Mouse (Mus musculus): Measurements from ENCODE around the gene B4galt7. TPM values are rescaled to one million over a fixed set of nuclear protein-coding genes. Genes with fewer than 3 reads are reported as not detected.
"Not testable (repeated sequence)": the region's sequence is repeated elsewhere in the genome, so short reads cannot be mapped to it uniquely, and the experiment has no call there.

B4galt7 gene
- total and polyA plus RNA-seq, 2 experiments from 2014 or later = 15.7 to 37.6 TPM

DNA sequence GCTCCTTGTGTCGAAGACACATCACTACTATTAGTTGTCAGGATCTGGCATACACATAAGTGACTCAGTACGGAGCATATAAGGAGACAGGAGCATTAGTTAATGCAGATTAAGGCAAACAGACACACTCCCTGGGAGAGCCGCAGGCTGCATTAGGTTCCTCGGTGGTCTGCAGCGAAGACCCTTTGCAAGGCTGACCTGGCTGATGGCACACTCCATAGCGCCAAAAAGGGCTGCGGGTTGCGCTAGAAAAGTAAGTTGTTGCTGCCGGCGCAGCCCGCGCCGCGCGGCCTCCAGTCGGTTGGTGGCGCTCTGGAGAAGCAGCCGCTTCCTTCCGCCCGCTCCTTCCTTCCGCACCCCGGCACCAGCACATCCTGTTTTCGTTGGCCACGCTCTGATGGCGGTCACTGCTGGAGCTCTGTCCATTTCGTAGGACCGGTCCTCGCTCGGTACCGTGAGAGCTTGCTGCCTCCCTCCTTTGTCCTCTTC is 35.0 kb downstream of the B4galt7 start, which contains the start of gene Ddx46:
Gene Ddx46 (plus strand): TSS at position 389 of the 489 bp plus-strand sequence.
- Histone ChIP-seq H3K4me3 (ENCODE audit: low read depth, low read length) (peak within 1 kb of the TSS; percentile 91), H3K27me3 (ENCODE audit: control insufficient read depth, insufficient read depth, low read length) (no peaks in the 10 kb centered on the region), H3K27ac (ENCODE audit: low read depth) (no peak within 1 kb of the TSS), H3K4me1 (ENCODE audit: control insufficient read depth, insufficient read depth) (peaks cover 7% of the 10 kb centered on the region), H3K36me3 (replicated peaks; ENCODE audit: control insufficient read depth, insufficient read depth, low read length) (peaks cover 45% of the 10 kb centered on the region), H3K9me3 (replicated peaks; ENCODE audit: control insufficient read depth, low read length) (no peaks in the 10 kb centered on the region), H3K4me2 (ENCODE audit: low read depth, low read length) (peak within 1 kb of the TSS; percentile 96), H3K9ac (replicated peaks; ENCODE audit: low read depth, low read length) (peak within 1 kb of the TSS; percentile 84)
- TF ChIP-seq CTCF (IDR thresholded peaks at IDR 0.05; ENCODE audit: low read depth) (peak; percentile 76), EP300 (IDR thresholded peaks at IDR 0.05; ENCODE audit: low read depth) (peak; percentile 57; the same call in 1 of the 2 replicates)
- peak; percentile 91 for DNase-seq (ENCODE audit: low spot score)
- peak; percentile 93 for ATAC-seq (ENCODE audit: insufficient read depth, low read depth)
- 5% methylated on average over 30 of the region's 30 CpGs for WGBS

DNA sequence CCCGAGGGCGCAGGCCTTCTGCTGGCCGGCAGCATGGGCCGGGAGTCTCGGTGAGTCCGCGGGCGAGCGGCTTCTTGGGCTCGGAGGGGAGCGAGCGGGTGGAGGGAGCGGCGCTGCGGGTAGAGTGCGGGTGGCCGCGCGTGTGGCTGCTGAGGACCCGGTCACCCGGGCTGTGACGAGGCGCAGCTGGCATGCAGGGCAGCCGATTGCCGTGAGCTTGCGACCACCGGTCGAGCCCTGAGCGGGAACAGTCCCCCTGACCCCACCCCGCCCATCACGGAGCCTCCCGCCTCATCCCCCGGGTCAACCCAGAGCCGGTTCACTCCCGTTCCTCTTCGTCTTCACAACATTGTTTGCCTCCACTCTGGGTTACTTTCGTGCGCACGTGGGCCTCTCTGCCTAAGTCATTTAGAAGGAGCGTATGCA is 35.5 kb downstream of the B4galt7 start:
- H3K4me3 ChIP-seq (ENCODE audit: low read depth, low read length) = peak overlapping the region; percentile 91
- peak overlapping the region; percentile 84 for H3K9ac ChIP-seq (replicated peaks; ENCODE audit: low read depth, low read length)
- peaks cover 49% of the 10 kb centered on the region for H3K36me3 ChIP-seq (replicated peaks; ENCODE audit: control insufficient read depth, insufficient read depth, low read length)
- DNase-seq (ENCODE audit: low spot score) = no peak
- H3K27me3 ChIP-seq (ENCODE audit: control insufficient read depth, insufficient read depth, low read length) = no peaks in the 10 kb centered on the region
- under 1% methylated on average over 38 of the region's 40 CpGs for WGBS
- H3K4me1 ChIP-seq (ENCODE audit: control insufficient read depth, insufficient read depth) = peaks cover 7% of the 10 kb centered on the region
- H3K27ac ChIP-seq (ENCODE audit: low read depth) = no peak overlapping the region
- ATAC-seq (ENCODE audit: insufficient read depth, low read depth) = peak; percentile 54
- no peaks in the 10 kb centered on the region for H3K9me3 ChIP-seq (replicated peaks; ENCODE audit: control insufficient read depth, low read length)
- TF ChIP-seq CTCF (IDR thresholded peaks at IDR 0.05; ENCODE audit: low read depth) (no peak), EP300 (IDR thresholded peaks at IDR 0.05; ENCODE audit: low read depth) (no peak)
- peak overlapping the region; percentile 96 for H3K4me2 ChIP-seq (ENCODE audit: low read depth, low read length)

DNA sequence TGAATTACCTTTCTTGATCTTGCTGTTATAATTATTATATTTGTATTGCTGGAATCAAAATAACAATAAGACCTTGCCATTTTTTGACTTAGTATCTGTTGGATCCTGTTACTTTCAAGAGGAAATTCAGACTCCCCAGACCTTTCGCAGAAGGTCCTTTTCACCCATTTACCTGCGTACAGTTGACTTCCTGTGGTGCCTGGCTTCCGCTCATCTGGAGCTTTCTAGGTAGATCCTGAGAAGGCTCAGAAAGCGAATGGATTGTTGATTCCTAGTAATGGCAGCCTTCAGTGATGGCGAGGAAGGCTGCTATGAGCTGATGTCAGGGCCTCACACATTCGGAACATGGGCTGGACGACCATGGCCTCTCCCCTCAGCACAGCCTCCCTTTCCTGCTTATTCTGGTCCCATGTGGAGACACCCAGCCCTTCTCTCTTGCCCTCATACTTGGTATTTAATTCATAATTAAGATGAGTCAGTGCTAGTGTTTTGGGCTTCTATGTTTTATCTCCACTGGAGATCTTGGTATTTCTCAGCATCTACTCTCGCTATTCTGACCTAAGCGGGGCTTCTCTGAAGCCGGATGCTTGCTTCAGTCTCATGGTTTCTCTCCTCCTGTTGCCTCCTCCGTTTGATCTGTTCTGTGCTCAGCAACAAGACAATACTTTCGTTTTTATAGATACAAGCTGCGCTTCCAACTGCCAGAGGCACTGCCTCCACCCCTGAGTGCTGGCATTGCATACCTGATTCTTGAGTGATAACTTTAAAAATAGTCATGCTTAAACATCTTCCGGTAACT is 36.7 kb downstream of the B4galt7 start:
- no peak overlapping the region for H3K4me2 ChIP-seq (ENCODE audit: low read depth, low read length)
- H3K9ac ChIP-seq (replicated peaks; ENCODE audit: low read depth, low read length) = no peak overlapping the region
- H3K27me3 ChIP-seq (ENCODE audit: control insufficient read depth, insufficient read depth, low read length) = no peaks in the 10 kb centered on the region
- H3K4me3 ChIP-seq (ENCODE audit: low read depth, low read length) = no peak overlapping the region
- 84% methylated on average over 14 of the region's 14 CpGs for WGBS
- peaks cover 40% of the 10 kb centered on the region for H3K36me3 ChIP-seq (replicated peaks; ENCODE audit: control insufficient read depth, insufficient read depth, low read length)
- TF ChIP-seq EP300 (IDR thresholded peaks at IDR 0.05; ENCODE audit: low read depth) (no peak), CTCF (IDR thresholded peaks at IDR 0.05; ENCODE audit: low read depth) (no peak)
- peaks cover 7% of the 10 kb centered on the region for H3K4me1 ChIP-seq (ENCODE audit: control insufficient read depth, insufficient read depth)
- H3K9me3 ChIP-seq (replicated peaks; ENCODE audit: control insufficient read depth, low read length) = no peaks in the 10 kb centered on the region
- DNase-seq (ENCODE audit: low spot score) = no peak
- H3K27ac ChIP-seq (ENCODE audit: low read depth) = no peak overlapping the region
- ATAC-seq (ENCODE audit: insufficient read depth, low read depth) = no peak

DNA sequence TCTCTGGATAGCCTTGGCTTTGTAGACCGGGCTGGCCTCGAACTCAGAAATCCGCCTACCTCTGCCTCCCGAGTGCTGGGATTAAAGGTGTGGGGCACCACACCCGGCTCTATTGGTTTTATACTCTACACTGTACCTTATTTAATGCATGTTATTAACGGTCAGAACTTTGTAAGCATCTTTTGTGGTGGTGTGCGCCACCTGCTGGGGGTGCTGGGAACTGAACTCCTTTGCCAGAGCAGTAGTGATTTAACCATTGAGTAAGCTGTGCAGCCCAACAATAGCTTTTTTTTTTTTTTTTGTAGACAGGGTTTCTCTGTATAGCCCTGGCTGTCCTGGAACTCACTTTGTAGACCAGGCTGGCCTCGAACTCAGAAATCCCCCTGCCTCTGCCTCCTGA is 40.8 kb downstream of the B4galt7 start:
- H3K4me1 ChIP-seq (ENCODE audit: control insufficient read depth, insufficient read depth); H3K27ac ChIP-seq (ENCODE audit: low read depth); H3K4me3 ChIP-seq (ENCODE audit: low read depth, low read length); H3K4me2 ChIP-seq (ENCODE audit: low read depth, low read length); H3K9me3 ChIP-seq (replicated peaks; ENCODE audit: control insufficient read depth, low read length); ATAC-seq (ENCODE audit: insufficient read depth, low read depth); H3K9ac ChIP-seq (replicated peaks; ENCODE audit: low read depth, low read length); H3K27me3 ChIP-seq (ENCODE audit: control insufficient read depth, insufficient read depth, low read length): not testable (repeated sequence)
- TF ChIP-seq CTCF (IDR thresholded peaks at IDR 0.05; ENCODE audit: low read depth) = peak; percentile 83
- peaks cover 35% of the 10 kb centered on the region for H3K36me3 ChIP-seq (replicated peaks; ENCODE audit: control insufficient read depth, insufficient read depth, low read length)
- 33% methylated on average over 8 of the region's 8 CpGs for WGBS
- peak; percentile 36 for DNase-seq (ENCODE audit: low spot score)

DNA sequence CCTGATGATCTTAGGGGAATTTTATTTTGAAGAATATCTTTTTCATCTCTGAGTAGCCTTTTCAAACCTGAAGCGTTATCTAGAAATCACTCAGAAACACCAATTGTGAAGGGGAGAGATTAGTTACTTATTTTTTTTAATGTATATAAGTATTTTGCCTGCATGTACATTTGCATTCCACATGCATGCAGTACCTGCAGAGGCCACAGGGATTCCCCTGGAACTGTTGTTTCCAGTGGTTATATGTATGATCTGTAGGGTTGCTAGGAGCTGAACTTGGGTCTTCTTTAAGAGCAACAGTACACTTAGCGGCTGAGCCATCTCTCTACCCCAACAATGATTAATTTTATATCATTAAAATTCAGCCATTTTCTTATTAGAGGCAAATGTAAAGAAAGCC is 44.8 kb downstream of the B4galt7 start:
- no peaks in the 10 kb centered on the region for H3K4me1 ChIP-seq (ENCODE audit: control insufficient read depth, insufficient read depth)
- H3K36me3 ChIP-seq (replicated peaks; ENCODE audit: control insufficient read depth, insufficient read depth, low read length) = peaks cover 58% of the 10 kb centered on the region
- no peak for ATAC-seq (ENCODE audit: insufficient read depth, low read depth)
- H3K9ac ChIP-seq (replicated peaks; ENCODE audit: low read depth, low read length) = no peak overlapping the region
- no peak overlapping the region for H3K4me3 ChIP-seq (ENCODE audit: low read depth, low read length)
- WGBS = 92% methylated on average over 2 of the region's 2 CpGs
- DNase-seq (ENCODE audit: low spot score) = no peak
- H3K27ac ChIP-seq (ENCODE audit: low read depth) = no peak overlapping the region
- peak; percentile 17; the same call in 1 of the 2 replicates for TF ChIP-seq CTCF (IDR thresholded peaks at IDR 0.05; ENCODE audit: low read depth)
- no peak for TF ChIP-seq EP300 (IDR thresholded peaks at IDR 0.05; ENCODE audit: low read depth)
- no peaks in the 10 kb centered on the region for H3K9me3 ChIP-seq (replicated peaks; ENCODE audit: control insufficient read depth, low read length)
- H3K4me2 ChIP-seq (ENCODE audit: low read depth, low read length) = no peak overlapping the region
- H3K27me3 ChIP-seq (ENCODE audit: control insufficient read depth, insufficient read depth, low read length) = no peaks in the 10 kb centered on the region

Data from heart, postnatal 0 days (tissue).